Mouse (Mus musculus) MEL (cell line): ENCODE results near the gene Adgrb3. TPM values are rescaled to one million over a fixed set of nuclear protein-coding genes. Genes with fewer than 3 reads are reported as not detected.

ENCODE experiments used
- DNase-seq: peaks from one replicate; pipeline ENCODE4 v3.0.0; 2011; ENCODE audit warnings: low read depth, low spot score
- H3K27ac ChIP-seq: 2 replicates; pipeline ENCODE4 v1.5.1; 2012; ENCODE audit warnings: low read depth, mild to moderate bottlenecking, control low read depth, low read length, moderate library complexity; ENCODE audit not compliant: control insufficient read depth
- H3K27me3 ChIP-seq, 2 experiments: fragments of 150-350 bp in 1 of 2; sonication (generic) in 1 of 2; 2 replicates each; pipeline ENCODE4 v1.6.1; 2012; ENCODE audit warnings: low read length in 2 of 2, mild to moderate bottlenecking in 2 of 2, improper control_type of control experiment in 1 of 2, moderate library complexity in 1 of 2; ENCODE audit not compliant: insufficient read depth in 2 of 2, control insufficient read depth in 1 of 2
- H3K36me3 ChIP-seq, 2 experiments: 2 replicates each; pipeline ENCODE4 v1.6.1; 2012 to 2014; ENCODE audit warnings: low read length in 2 of 2, improper control_type of control experiment in 1 of 2, inconsistent platforms in 1 of 2, mild to moderate bottlenecking in 1 of 2; ENCODE audit not compliant: insufficient read depth in 2 of 2, control insufficient read depth in 1 of 2
- H3K4me1 ChIP-seq, 2 experiments: fragments of 150-350 bp in 1 of 2; sonication (generic) in 1 of 2; 2 replicates each; pipeline ENCODE4 v1.6.1; 2012; ENCODE audit warnings: low read length in 2 of 2, improper control_type of control experiment in 1 of 2, mild to moderate bottlenecking in 1 of 2; ENCODE audit not compliant: insufficient read depth in 2 of 2, control insufficient read depth in 1 of 2
- H3K4me3 ChIP-seq, 2 experiments: fragments of 150-350 bp in 1 of 2; sonication (generic) in 1 of 2; 2 replicates each; pipeline ENCODE4 v1.5.1; 2012; ENCODE audit warnings: low read depth in 2 of 2, low read length in 2 of 2, mild to moderate bottlenecking in 2 of 2, moderate library complexity in 2 of 2, control low read depth in 1 of 2, improper control_type of control experiment in 1 of 2; ENCODE audit not compliant: control insufficient read depth in 1 of 2, insufficient read depth in 1 of 2
- H3K79me2 ChIP-seq: 2 replicates; pipeline ENCODE4 v1.6.1; 2012; ENCODE audit warnings: mild to moderate bottlenecking, low read length, moderate library complexity; ENCODE audit not compliant: control insufficient read depth, poor library complexity, insufficient read depth
- H3K9ac ChIP-seq: 2 replicates; pipeline ENCODE4 v1.6.1; 2012; ENCODE audit warnings: low read depth, mild to moderate bottlenecking, control low read depth, low read length, moderate library complexity; ENCODE audit not compliant: control insufficient read depth, poor library complexity, severe bottlenecking
- H3K9me3 ChIP-seq: fragments of 150-350 bp; sonication (generic); replicated peaks from 2 replicates; pipeline ENCODE4 v1.6.1; 2012; ENCODE audit warnings: mild to moderate bottlenecking, low read length, improper control_type of control experiment, moderate library complexity; ENCODE audit not compliant: insufficient read depth
- CHD2 ChIP-seq: IDR thresholded peaks from 2 replicates; pipeline ENCODE4 v1.6.1; 2011; ENCODE audit warnings: low read length, improper control_type of control experiment
- ETS1 ChIP-seq: IDR thresholded peaks from 2 replicates; pipeline ENCODE4 v1.6.1; 2012; ENCODE audit warnings: low read depth, mild to moderate bottlenecking, inconsistent platforms, low read length, improper control_type of control experiment, moderate library complexity
- JUND ChIP-seq: IDR thresholded peaks from 2 replicates; pipeline ENCODE4 v1.6.1; 2011; ENCODE audit warnings: low read depth, mild to moderate bottlenecking, improper control_type of control experiment, low read length
- KAT2A ChIP-seq: conservative IDR thresholded peaks from 2 replicates; pipeline ENCODE4 v1.6.1; 2012; ENCODE audit warnings: low read depth, low read length, improper control_type of control experiment, inconsistent platforms
- MAFK ChIP-seq: IDR thresholded peaks from 2 replicates; pipeline ENCODE4 v1.6.1; 2011; ENCODE audit warnings: low read depth, mild to moderate bottlenecking, low read length, improper control_type of control experiment, borderline replicate concordance
- MAX ChIP-seq: IDR thresholded peaks from 2 replicates; pipeline ENCODE4 v1.6.1; 2011; ENCODE audit warnings: low read length, improper control_type of control experiment
- MAZ ChIP-seq: IDR thresholded peaks from 2 replicates; pipeline ENCODE4 v1.6.1; 2012; ENCODE audit warnings: low read depth, mild to moderate bottlenecking, inconsistent platforms, low read length, improper control_type of control experiment
- MEF2A ChIP-seq: IDR thresholded peaks from 2 replicates; pipeline ENCODE4 v1.6.1; 2014; ENCODE audit warnings: low read depth, mild to moderate bottlenecking, inconsistent platforms, low read length, improper control_type of control experiment; ENCODE audit not compliant: poor library complexity, insufficient replicate concordance, severe bottlenecking; ENCODE audit errors: extremely low read depth
- RAD21 ChIP-seq: IDR thresholded peaks from 2 replicates; pipeline ENCODE4 v1.6.1; 2011; ENCODE audit warnings: mild to moderate bottlenecking, low read depth, low read length, improper control_type of control experiment
- USF2 ChIP-seq, 2 experiments: IDR thresholded peaks; 2 replicates each; pipeline ENCODE4 v1.6.1; 2011 to 2012; ENCODE audit warnings: improper control_type of control experiment in 2 of 2, low read length in 2 of 2, borderline replicate concordance in 1 of 2, inconsistent platforms in 1 of 2, low read depth in 1 of 2, mild to moderate bottlenecking in 1 of 2; ENCODE audit not compliant: insufficient read depth in 1 of 2
- ZC3H11A ChIP-seq: IDR thresholded peaks from 2 replicates; pipeline ENCODE4 v1.6.1; 2012; ENCODE audit warnings: low read depth, mild to moderate bottlenecking, inconsistent platforms, low read length, improper control_type of control experiment
- polyA plus RNA-seq, 2 experiments: library from polyadenylated mRNA; stranded (reverse) in 1 of 2; unstranded in 1 of 2; fragments of >175 nt in 1 of 2; fragments of >200 nt in 1 of 2; gene quantifications; 2 replicates each; pipeline versions ENCODE4 v1.2.1 to v1.2.4; 2012; ENCODE audit warnings: low replicate concordance in 2 of 2, low read depth in 1 of 2; ENCODE audit not compliant: insufficient read length in 2 of 2, insufficient read depth in 1 of 2, missing spikeins in 1 of 2
- total RNA-seq: library from RNA; depleted of rRNA; stranded (reverse); fragments of 300-350 nt; gene quantifications from 2 replicates; pipeline ENCODE4 v1.2.3, GENCODE M21; 2012

The Adgrb3 gene
- total and polyA plus RNA-seq, 3 experiments, result not detected

DNA sequence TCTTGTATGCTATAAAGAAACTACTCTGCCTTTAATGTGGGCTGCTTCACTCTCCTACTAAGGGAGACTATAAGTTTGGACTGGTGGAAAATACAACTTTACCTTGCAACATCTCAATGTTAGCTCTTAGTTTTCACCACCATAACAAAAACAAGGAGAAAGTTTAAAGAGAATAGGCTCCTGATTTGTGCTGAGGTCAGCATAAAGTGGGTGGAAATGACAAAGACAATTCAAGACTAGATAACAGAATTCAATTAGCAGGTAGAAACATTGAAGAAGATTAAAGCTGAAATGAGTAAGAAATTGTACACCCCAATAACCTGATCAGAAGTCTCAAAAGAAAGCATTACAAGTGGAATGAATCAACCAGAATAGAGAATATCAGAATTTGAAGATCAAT is 578.9 kb downstream of the Adgrb3 start:
- TF ChIP-seq RAD21 (no peak), MAFK (peak; percentile 44; the same call in 1 of the 2 replicates)
- Histone ChIP-seq H3K9ac (no peak overlapping the region), H3K79me2 (no peaks in the 10 kb centered on the region), H3K9me3 (no peaks in the 10 kb centered on the region), H3K4me3 (no peak overlapping the region), H3K27ac (no peak overlapping the region), H3K4me1 (no peaks in the 10 kb centered on the region), H3K27me3 (no peaks in the 10 kb centered on the region), H3K36me3 (no peaks in the 10 kb centered on the region)
- no peak for DNase-seq

DNA sequence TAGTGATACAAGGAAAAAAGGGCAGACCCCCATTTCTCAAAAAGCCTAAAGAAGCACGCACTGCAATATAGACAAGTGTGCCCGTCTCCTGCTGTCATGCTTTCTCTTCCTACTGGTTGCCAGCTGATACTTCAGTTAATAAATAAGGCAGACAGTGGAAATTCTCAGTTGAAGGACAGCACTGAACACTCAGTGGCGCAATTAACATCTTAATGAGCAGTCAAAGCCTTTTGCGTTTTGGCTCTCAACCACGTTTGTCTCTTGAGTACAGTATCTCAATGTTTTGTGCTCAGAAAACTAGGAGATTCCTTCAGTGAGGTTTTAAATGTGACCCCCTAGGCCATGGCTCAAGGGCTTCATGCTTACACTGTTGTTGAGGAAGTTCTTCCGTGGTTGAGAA is 587.1 kb downstream of the Adgrb3 start:
- Histone ChIP-seq H3K27ac (no peak overlapping the region), H3K79me2 (no peaks in the 10 kb centered on the region), H3K9ac (no peak overlapping the region), H3K27me3 (no peaks in the 10 kb centered on the region), H3K4me3 (no peak overlapping the region), H3K4me1 (no peaks in the 10 kb centered on the region), H3K36me3 (no peaks in the 10 kb centered on the region), H3K9me3 (no peaks in the 10 kb centered on the region)
- TF ChIP-seq USF2 (IDR thresholded peaks at IDR 0.05; ENCODE audit: borderline replicate concordance in 1 of 2, insufficient read depth in 1 of 2, low read depth in 1 of 2, low read length in 2 of 2) (no peak), JUND (no peak), MAX (no peak), MEF2A (no peak)
- DNase-seq, result no peak

DNA sequence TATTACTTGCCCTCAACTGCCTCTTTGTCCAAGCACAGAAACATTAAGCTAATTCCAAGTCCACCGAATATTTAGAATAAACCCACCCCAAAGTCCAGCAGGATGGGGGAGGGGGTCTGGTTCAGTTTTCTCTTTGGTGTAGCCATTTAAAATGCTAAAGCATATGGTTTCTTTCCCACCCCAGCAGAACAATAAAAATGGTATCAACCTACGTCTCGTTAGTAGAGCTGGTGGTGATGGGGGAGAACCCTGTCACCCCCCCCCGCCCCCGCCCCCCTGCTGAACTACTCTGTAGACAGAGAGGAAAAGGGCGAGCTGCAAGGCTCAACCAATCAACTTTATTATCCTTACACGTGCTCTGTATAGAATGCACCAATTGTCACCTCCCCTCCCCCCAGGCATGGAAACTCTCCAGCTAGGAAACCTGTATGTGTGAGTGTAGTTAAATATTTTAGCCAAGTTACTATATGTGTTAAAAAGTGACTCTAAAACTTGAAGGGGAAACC is 600.2 kb downstream of the Adgrb3 start:
- Histone ChIP-seq H3K9me3 (no peaks in the 10 kb centered on the region), H3K9ac (no peak overlapping the region), H3K27me3 (no peaks in the 10 kb centered on the region), H3K79me2 (no peaks in the 10 kb centered on the region), H3K27ac (no peak overlapping the region), H3K4me3 (no peak overlapping the region), H3K36me3 (no peaks in the 10 kb centered on the region), H3K4me1 (no peaks in the 10 kb centered on the region)
- DNase-seq, result no peak
- TF ChIP-seq ZC3H11A (no peak), ETS1 (no peak), KAT2A (no peak), MAZ (no peak), CHD2 (no peak)
